Comparison of ENCODE assay signal across 14 mouse cellular contexts in genomic region chr16:46297192-46297591, GRCm38 (mm10).
"Had no signal": no experiment of that assay in that cellular context is flagged by ENCODE, and none has a peak within 500 bp of the region (broad histone marks: within the 10 kb centered on the region; RNA-seq: fewer than 3 reads in every experiment).

No protein-coding gene starts in this region.

- H3K4me2 ChIP-seq: liver, embryonic 11.5 days; liver, embryonic 15.5 days; midbrain, embryonic 15.5 days had no signal

- DNase-seq: kidney, adult 9 months; kidney, postnatal 36 days; layer of hippocampus, adult 9-11 months; lung, adult 2 months; lung, postnatal 36 days; right cerebral cortex, adult 18-20 months; right cerebral cortex, postnatal 25 days; thymus, postnatal 36 days had no signal

- H3K4me3 ChIP-seq: limb, embryonic 10.5 days; liver, embryonic 15.5 days; midbrain, embryonic 15.5 days had no signal

- ATAC-seq: lung, postnatal 0 days; midbrain, embryonic 15.5 days had no signal

- H3K27ac ChIP-seq: kidney, postnatal 0 days; limb, embryonic 10.5 days; liver, embryonic 15.5 days; midbrain, embryonic 15.5 days had no signal

- H3K4me1 ChIP-seq: limb, embryonic 10.5 days; liver, embryonic 15.5 days; midbrain, embryonic 15.5 days had no signal

- H3K27me3 ChIP-seq: liver, embryonic 15.5 days; midbrain, embryonic 15.5 days had no signal

- H3K9ac ChIP-seq: liver, embryonic 15.5 days; midbrain, embryonic 15.5 days had no signal

- H3K9me3 ChIP-seq: limb, embryonic 10.5 days; liver, embryonic 15.5 days; midbrain, embryonic 15.5 days had no signal

- H3K36me3 ChIP-seq: limb, embryonic 10.5 days; liver, embryonic 15.5 days; midbrain, embryonic 15.5 days had no signal
